Mouse (Mus musculus) testis, adult 2 months (tissue): ENCODE data around the gene Btbd11.

Experiments used
- CTCF ChIP-seq: fragments of 200-500 bp; IDR thresholded peaks from 2 replicates; pipeline ENCODE4 v1.5.1; 2012; ENCODE audit warnings: low read depth, mild to moderate bottlenecking, inconsistent platforms, low read length, moderate library complexity; ENCODE audit not compliant: control insufficient read depth, insufficient read depth, insufficient replicate concordance
- POLR2A ChIP-seq: fragments of 200-500 bp; IDR thresholded peaks from 2 replicates; pipeline ENCODE4 v1.6.1; 2012; ENCODE audit warnings: low read depth, mild to moderate bottlenecking, inconsistent platforms, low read length, moderate library complexity; ENCODE audit not compliant: control insufficient read depth

DNA sequence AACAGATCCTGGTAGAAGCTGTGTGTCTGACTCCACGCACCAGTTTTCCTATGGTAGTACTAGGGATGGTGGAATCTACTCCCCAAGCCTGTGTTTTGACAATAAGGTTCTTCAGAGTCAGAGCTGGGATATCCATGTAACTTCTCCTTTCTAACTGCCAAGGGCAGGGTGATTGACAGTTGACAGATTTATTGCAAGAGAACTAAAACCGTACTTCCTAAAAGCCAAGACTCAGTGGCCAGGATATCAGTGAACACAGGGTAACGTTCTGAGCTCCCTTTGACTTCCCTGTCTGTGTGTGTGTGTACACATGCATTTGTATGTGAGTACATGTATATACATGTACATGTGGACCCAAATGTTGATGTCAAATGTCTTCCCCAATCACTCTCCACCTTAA lies 201.1 kb downstream of the Btbd11 start:
- TF ChIP-seq POLR2A (no peak), CTCF (no peak)
